Mouse (Mus musculus): ENCODE results near the gene Tiam2.
A peak's percentile ranks its signal among the peaks of the same experiment; 100 is the strongest.

The Tiam2 gene

GRCm38 (mm10) chr17:3326148-3326902 is at the start of gene Tiam2:
Tiam2 (plus strand) TSS chr17:3326573.
- DNase-seq (ENCODE audit: low read depth), result peak; percentile 18

DNA sequence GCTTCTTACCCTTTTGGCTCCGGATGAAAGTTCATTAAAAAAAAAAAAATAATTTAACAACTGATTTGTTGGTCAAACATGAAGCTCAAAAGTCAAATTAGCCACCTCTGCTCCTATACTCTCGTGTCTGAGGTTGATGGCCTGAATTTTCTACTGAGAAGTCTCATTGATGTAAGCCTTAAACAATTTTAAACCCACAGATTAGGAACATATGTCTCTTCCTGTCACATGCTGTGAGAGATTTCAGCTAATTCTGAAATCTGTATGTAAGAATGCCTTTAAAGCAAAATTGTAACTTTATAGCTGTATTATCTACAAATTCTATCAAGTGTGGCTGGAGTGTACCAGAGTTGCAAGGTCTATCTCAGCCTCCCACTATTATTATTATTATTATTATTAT is 46.1 kb upstream of the Tiam2 start:
- DNase-seq (ENCODE audit: low read depth), result no peak

- DNase-seq (ENCODE audit: low read depth), result no peak
Measured at GRCm38 (mm10) chr17:3281939-3282338, 44.4 kb upstream of the Tiam2 start.

- no peak for DNase-seq (ENCODE audit: low read depth)
Measured at GRCm38 (mm10) chr17:3285030-3285671, 41.2 kb upstream of the Tiam2 start.

DNA sequence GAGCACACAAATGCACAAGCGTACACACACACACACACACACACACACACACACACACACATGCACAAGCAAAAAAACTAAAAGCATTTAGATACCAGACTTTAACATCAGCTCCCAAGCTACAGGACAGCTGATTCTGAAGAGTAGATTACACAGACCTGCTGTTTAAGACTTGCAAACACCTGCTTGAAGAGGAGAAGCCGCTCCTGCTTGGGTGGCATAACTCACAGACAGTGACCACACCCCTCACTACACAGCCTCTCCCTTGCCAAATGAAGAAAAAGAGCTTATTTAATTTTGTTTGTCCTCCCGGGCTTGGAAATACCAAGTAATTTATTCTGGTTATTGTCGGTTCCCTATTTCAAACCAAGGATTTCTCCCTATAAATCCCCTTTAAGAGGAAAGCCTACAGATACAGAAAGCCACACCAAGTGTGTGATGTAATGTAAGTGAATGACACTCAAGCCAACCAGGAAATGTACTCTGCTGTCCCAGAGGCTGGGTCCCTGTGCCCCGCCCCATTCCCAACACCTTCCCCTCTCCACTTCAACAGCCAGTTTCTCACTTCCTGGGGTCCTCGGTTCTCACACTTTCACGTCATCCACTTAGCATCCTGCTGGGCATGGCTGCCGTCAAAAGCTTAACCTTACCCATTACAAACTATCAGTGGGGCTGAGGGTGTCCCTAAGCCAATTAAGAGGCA is 40.1 kb upstream of the Tiam2 start:
- no peak for DNase-seq (ENCODE audit: low read depth)

GRCm38 (mm10) chr17:3288341-3288740 is 38.0 kb upstream of the Tiam2 start:
- peak; percentile 75 for DNase-seq (ENCODE audit: low read depth)

DNA sequence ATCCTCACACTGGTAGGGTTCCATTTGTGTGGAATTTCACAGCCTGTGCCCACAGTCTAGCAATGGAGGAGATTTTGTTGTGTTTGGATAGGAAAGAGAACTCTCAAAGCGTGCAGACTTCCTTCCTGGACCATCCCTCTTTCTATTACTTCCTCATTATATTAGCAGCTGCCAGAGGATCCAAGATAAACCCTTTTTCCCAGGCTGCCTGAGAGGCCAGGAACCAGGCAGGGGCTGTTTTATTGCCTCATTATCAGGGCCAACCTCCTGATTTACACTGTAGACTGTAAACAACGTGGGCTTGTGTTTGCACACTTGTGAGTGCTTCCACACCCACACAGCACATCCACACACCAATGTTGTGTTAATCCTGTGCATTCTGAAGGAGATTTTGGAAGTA is 31.3 kb upstream of the Tiam2 start:
- DNase-seq (ENCODE audit: low read depth), result no peak

DNA sequence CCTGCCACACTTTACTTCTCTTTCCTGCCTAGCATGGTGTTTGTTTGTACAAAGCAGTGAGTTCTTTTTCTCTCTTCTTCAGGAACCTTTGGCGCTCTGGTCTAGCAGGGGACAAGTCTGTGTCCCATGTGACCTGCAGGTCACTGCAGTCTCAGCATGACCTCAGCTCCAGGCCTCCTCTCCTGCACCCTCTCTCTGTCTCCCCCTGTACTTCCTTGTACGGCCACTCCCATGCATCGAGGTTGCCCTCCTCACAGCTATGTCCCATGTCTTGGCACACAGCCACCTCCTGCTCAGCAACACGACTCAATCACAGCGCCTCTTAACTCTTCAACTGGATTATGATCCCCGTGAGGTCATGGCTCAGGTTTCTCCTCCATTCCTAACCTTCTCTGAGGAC is 26.9 kb upstream of the Tiam2 start:
- DNase-seq (ENCODE audit: low read depth), result no peak

DNA sequence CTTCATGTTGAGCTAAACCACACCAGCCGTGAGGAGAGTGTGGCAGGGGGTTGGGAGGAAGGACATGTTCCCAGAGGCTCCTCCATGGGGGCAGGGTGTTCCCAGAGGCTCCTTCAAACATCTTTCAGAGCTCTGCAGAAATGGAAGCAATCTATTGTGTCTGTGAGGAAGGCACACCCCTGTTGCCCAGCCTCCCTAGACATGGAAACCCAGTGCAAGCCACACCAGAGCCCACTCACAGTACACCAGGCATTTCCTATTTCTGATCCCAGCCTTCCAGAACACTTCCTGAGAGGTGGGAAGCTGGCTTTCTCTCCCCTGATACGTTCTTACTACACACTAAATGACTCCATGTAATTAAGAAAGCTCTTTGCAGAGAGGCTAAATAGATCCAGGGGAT is 20.4 kb upstream of the Tiam2 start:
- DNase-seq (ENCODE audit: low read depth), result no peak

- peak; percentile 84 for DNase-seq (ENCODE audit: low read depth)
Measured at GRCm38 (mm10) chr17:3313711-3314624, 12.4 kb upstream of the Tiam2 start.

DNA sequence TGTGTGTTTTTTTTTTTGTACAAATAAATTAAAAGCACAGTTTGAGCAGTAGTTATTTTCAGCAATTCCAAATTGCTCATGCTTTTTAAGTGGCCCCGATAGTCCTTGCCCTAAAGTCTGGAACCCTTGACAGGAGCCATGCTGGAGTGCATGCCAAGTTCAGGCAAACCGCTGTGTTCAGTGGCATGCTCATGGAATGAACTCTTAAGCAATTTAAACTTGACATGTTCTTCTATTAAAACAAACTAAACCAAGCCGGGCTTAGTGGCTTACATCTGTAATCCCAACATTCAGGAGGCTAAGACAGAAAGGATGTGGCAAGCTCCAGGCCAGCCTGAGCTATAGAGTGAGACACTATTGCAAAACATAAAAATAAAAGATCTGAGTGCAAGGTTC is 11.8 kb upstream of the Tiam2 start:
- no peak for DNase-seq (ENCODE audit: low read depth)

- no peak for DNase-seq (ENCODE audit: low read depth)
Measured at GRCm38 (mm10) chr17:3315581-3315980, 10.8 kb upstream of the Tiam2 start.

- peak; percentile 5 for DNase-seq (ENCODE audit: low read depth)
Measured at GRCm38 (mm10) chr17:3326903-3327279, 518 bp downstream of the Tiam2 start.

- no peak for DNase-seq (ENCODE audit: low read depth)
Measured at GRCm38 (mm10) chr17:3327335-3327734, 962 bp downstream of the Tiam2 start.

DNA sequence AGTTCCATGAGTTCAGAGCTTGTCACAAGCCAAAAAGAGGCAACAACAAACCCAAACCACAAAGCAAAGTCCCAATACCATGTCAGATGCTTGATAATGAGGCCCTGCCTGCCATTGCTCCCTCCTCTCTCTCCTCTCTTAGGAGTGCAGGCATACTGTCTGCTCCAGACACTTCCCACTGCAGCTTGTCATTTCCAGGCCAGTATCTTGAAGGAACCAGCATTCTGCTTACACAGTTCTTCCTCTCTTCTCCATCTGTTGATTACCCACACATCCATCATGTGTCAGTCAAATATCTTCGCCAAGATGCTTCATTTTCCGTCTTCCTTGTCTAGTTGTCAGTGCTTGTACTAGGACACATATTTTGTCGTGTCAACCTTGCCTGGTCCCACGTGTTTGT is 2.4 kb downstream of the Tiam2 start:
- DNase-seq (ENCODE audit: low read depth), result no peak

GRCm38 (mm10) chr17:3329429-3329828 is 3.1 kb downstream of the Tiam2 start:
- no peak for DNase-seq (ENCODE audit: low read depth)

GRCm38 (mm10) chr17:3331721-3332461 is 5.5 kb downstream of the Tiam2 start:
- DNase-seq (ENCODE audit: low read depth), result no peak

DNA sequence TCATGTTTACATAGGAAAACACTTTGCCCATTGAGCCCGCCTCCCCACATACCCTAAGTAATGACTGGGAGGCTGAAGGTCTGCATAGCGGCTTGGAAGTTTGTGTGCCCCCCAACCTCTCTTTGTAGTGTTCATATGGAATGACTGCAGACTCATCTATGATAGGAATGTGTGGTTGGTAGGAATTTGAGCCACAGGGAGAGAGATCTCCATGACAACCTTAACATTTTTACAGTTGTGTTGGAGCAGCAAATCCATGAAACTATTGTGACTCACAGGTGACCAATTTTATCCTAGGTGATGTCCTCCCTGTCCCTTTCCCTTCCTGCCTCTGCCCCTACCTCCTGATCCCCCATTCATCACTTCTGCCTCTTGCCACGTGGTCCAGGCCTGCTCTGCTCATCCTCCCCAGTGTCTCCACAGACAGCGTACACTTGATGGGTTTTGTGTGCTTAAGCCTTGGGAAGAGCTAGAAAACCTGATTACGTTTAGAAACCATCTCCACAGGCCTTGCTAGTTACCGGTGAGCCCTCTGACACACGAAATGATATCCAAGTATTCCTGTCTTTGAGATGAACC is 9.9 kb downstream of the Tiam2 start:
- DNase-seq (ENCODE audit: low read depth), result no peak

- no peak for DNase-seq (ENCODE audit: low read depth)
Measured at GRCm38 (mm10) chr17:3336887-3337524, 10.6 kb downstream of the Tiam2 start.

- no peak for DNase-seq (ENCODE audit: low read depth)
Measured at GRCm38 (mm10) chr17:3337525-3337888, 11.1 kb downstream of the Tiam2 start.

DNA sequence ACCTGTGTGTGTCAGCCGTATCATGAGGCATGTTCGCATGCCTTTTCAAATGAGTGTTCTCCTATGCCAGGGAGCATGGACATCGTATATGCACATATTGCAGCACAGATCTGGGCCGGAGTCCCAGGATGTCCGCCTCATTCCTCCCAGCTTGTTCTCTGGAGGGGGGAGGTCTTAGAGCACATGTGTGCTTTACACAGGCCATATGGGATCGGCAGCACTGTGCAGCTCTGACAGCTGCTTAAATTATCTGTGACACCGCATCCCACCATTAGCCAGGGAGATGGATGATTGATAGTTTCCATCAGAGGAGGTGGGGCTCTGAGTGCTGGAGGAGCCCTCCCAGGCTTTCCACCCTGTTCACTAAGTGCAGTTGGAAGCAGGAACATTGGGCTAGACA is 12.4 kb downstream of the Tiam2 start:
- DNase-seq (ENCODE audit: low read depth), result no peak
